ENCODE assay signal across 8 mouse cellular contexts in genomic region chr12:24724369-24724768, GRCm38 (mm10). TPM values are rescaled to one million over a fixed set of nuclear protein-coding genes. Genes with fewer than 3 reads are reported as not detected.
A peak's percentile ranks its signal among the peaks of the same experiment; 100 is the strongest.
DNase-seq lines count a peak whose midpoint lies in the region; ATAC-seq lines count a peak whose summit lies in the region.

No protein-coding gene starts in this region.

- 8% methylated on average over 2 of the region's 2 CpGs for WGBS in heart, embryonic 12.5 days
- 8% methylated on average over 2 of the region's 2 CpGs for WGBS in embryonic facial prominence, embryonic 15.5 days
- WGBS in midbrain, embryonic 15.5 days = 26% methylated on average over 2 of the region's 2 CpGs

- peak; percentile 89 for ATAC-seq in heart, embryonic 12.5 days (ENCODE audit: insufficient number of reproducible peaks, low FRiP score)
- ATAC-seq in embryonic facial prominence, embryonic 15.5 days (ENCODE audit: insufficient number of reproducible peaks, low FRiP score, low TSS enrichment, low read depth) = peak; percentile 79
- ATAC-seq in midbrain, embryonic 15.5 days (replicated peaks) = peak; percentile 73
- no peak for ATAC-seq in CD4-positive, CD25-positive, alpha-beta regulatory T cell, adult 4 months

- H3K9me3 ChIP-seq in heart, embryonic 12.5 days (replicated peaks) = peaks cover 8% of the 10 kb centered on the region
- H3K9me3 ChIP-seq in embryonic facial prominence, embryonic 15.5 days (replicated peaks) = no peaks in the 10 kb centered on the region
- H3K9me3 ChIP-seq in midbrain, embryonic 15.5 days = no peaks in the 10 kb centered on the region

- peak overlapping the region; percentile 71 for H3K27ac ChIP-seq in heart, embryonic 12.5 days (ENCODE audit: poor library complexity, severe bottlenecking)
- peak overlapping the region; percentile 79 for H3K27ac ChIP-seq in embryonic facial prominence, embryonic 15.5 days (replicated peaks)
- H3K27ac ChIP-seq in midbrain, embryonic 15.5 days = peak overlapping the region; percentile 34

- no peak overlapping the region for H3K9ac ChIP-seq in heart, embryonic 12.5 days
- no peak overlapping the region for H3K9ac ChIP-seq in embryonic facial prominence, embryonic 15.5 days
- no peak overlapping the region for H3K9ac ChIP-seq in midbrain, embryonic 15.5 days

- H3K27me3 ChIP-seq in heart, embryonic 12.5 days (replicated peaks) = no peaks in the 10 kb centered on the region
- H3K27me3 ChIP-seq in embryonic facial prominence, embryonic 15.5 days = no peaks in the 10 kb centered on the region
- no peaks in the 10 kb centered on the region for H3K27me3 ChIP-seq in midbrain, embryonic 15.5 days (replicated peaks)

- no peak for DNase-seq in heart, postnatal 36 days
- peak; percentile 61 to 77 for DNase-seq in kidney, postnatal 4 days
- no peak for DNase-seq in spleen, postnatal 4 days (ENCODE audit: low spot score in 2 of 2)
- no peak for DNase-seq in left cerebral cortex, postnatal 10 days (ENCODE audit: extremely low spot score in 1 of 2, low spot score in 2 of 2)

- H3K36me3 ChIP-seq in heart, embryonic 12.5 days = no peaks in the 10 kb centered on the region
- no peaks in the 10 kb centered on the region for H3K36me3 ChIP-seq in embryonic facial prominence, embryonic 15.5 days
- H3K36me3 ChIP-seq in midbrain, embryonic 15.5 days (replicated peaks) = no peaks in the 10 kb centered on the region

- intact Hi-C loops in heart, postnatal 36 days (cut with DNase I) = no loop called here
- intact Hi-C loops in left cerebral cortex, postnatal 10 days (cut with DNase I) = no loop called here

- H3K4me3 ChIP-seq in heart, embryonic 12.5 days = 0 out of 2 replicates have a peak overlapping the region, but pooled peaks have one; percentile 0
- H3K4me3 ChIP-seq in embryonic facial prominence, embryonic 15.5 days (replicated peaks) = no peak overlapping the region
- H3K4me3 ChIP-seq in midbrain, embryonic 15.5 days = no peak overlapping the region

- H3K4me1 ChIP-seq in heart, embryonic 12.5 days (replicated peaks) = peaks cover 18% of the 10 kb centered on the region
- H3K4me1 ChIP-seq in embryonic facial prominence, embryonic 15.5 days = peaks cover 14% of the 10 kb centered on the region
- peaks cover 7% of the 10 kb centered on the region for H3K4me1 ChIP-seq in midbrain, embryonic 15.5 days

- peak overlapping the region; percentile 45 for H3K4me2 ChIP-seq in heart, embryonic 12.5 days
- H3K4me2 ChIP-seq in embryonic facial prominence, embryonic 15.5 days (replicated peaks) = peak overlapping the region; percentile 21; the same call in 1 of the 2 replicates
- H3K4me2 ChIP-seq in midbrain, embryonic 15.5 days = no peak overlapping the region

RNA-seq across cellular contexts. Expression of gene Rrm2, which starts 16.3 kb away (rescaled TPM):
- polyA plus RNA-seq in heart, embryonic 12.5 days (2016; fragmentation: Nextera tagmentation; extraction: Ambion mirVana) = 280 and 281 TPM in 2 replicates
- 1 to 10 TPM; 3.7 to 4.2 TPM for total RNA-seq in heart, postnatal 36 days (2021)
- 142 and 158 TPM in 2 replicates for polyA plus RNA-seq in embryonic facial prominence, embryonic 15.5 days (2015; fragmentation: Nextera tagmentation; extraction: Ambion mirVana)
- polyA plus RNA-seq in midbrain, embryonic 15.5 days (2015; fragmentation: Nextera tagmentation; extraction: Ambion mirVana) = 46.2 and 48.6 TPM in 2 replicates
- 1 to 10 TPM; 8.8 to 9.6 TPM for total RNA-seq in left cerebral cortex, postnatal 10 days (2021)
- polyA plus RNA-seq in CD4-positive, CD25-positive, alpha-beta regulatory T cell, adult 4 months (2017; shearing (Covaris generic)) = 10 to 100 TPM; 49.7 to 81.3 TPM

RNA-seq across cellular contexts. Expression of gene Cys1, which starts 42.8 kb away (rescaled TPM):
- polyA plus RNA-seq in heart, embryonic 12.5 days (2016; fragmentation: Nextera tagmentation; extraction: Ambion mirVana) = 0.76 and 1.0 TPM in 2 replicates
- total RNA-seq in heart, postnatal 36 days (2021) = 1 to 10 TPM; 5.5 to 6.5 TPM
- polyA plus RNA-seq in embryonic facial prominence, embryonic 15.5 days (2015; fragmentation: Nextera tagmentation; extraction: Ambion mirVana) = 6.2 and 6.5 TPM in 2 replicates
- 1.8 and 3.3 TPM in 2 replicates for polyA plus RNA-seq in midbrain, embryonic 15.5 days (2015; fragmentation: Nextera tagmentation; extraction: Ambion mirVana)
- total RNA-seq in left cerebral cortex, postnatal 10 days (2021) = 10 to 100 TPM in 1 of 2 experiments, 1 to 10 TPM in 1; 9.3 to 10.7 TPM
- polyA plus RNA-seq in CD4-positive, CD25-positive, alpha-beta regulatory T cell, adult 4 months (2017; shearing (Covaris generic)) = not detected

Comparison
In these comparisons a context has a peak if more than half of its experiments do, and no peak if none do; other contexts are left out.
1. DNase-seq: peak in kidney, postnatal 4 days (2 of 2); none in heart, postnatal 36 days (0 of 2), spleen, postnatal 4 days (0 of 2) and left cerebral cortex, postnatal 10 days (0 of 2).
2. Peak in every context shown above with its lines, with median percentiles within 50 percentile points of each other: H3K27ac ChIP-seq.